Mouse (Mus musculus) cerebellum, postnatal 14 days (tissue): ENCODE results near the gene Plekhm3.

ENCODE experiments used
- DNase-seq, 2 experiments: peaks; one replicate each; pipeline ENCODE4 v3.0.0; 2021; ENCODE audit warnings: mixed read lengths in 2 of 2

The Plekhm3 gene

GRCm38 (mm10) chr1:64927437-64928274 lies 29.0 kb downstream of the Plekhm3 start:
- no peak for DNase-seq

GRCm38 (mm10) chr1:64925594-64925993 lies 31.0 kb downstream of the Plekhm3 start:
- no peak for DNase-seq

- no peak for DNase-seq
Observed at GRCm38 (mm10) chr1:64924283-64924682, 32.3 kb downstream of the Plekhm3 start.

GRCm38 (mm10) chr1:64918810-64919528 lies 37.7 kb downstream of the Plekhm3 start:
- DNase-seq = peak; percentile 34 to 66

- no peak for DNase-seq
Observed at GRCm38 (mm10) chr1:64917966-64918365, 38.7 kb downstream of the Plekhm3 start.

- no peak for DNase-seq
Observed at GRCm38 (mm10) chr1:64916884-64917507, 39.6 kb downstream of the Plekhm3 start.

- DNase-seq = peak in 1 of 2 experiments; percentile 11
Observed at GRCm38 (mm10) chr1:64914356-64914755, 42.3 kb downstream of the Plekhm3 start.

- peak in 1 of 2 experiments; percentile 12 for DNase-seq
Observed at GRCm38 (mm10) chr1:64907740-64908139, 48.9 kb downstream of the Plekhm3 start.

- no peak for DNase-seq
Observed at GRCm38 (mm10) chr1:64906226-64906625, 50.4 kb downstream of the Plekhm3 start.

- no peak for DNase-seq
Observed at GRCm38 (mm10) chr1:64903415-64903814, 53.2 kb downstream of the Plekhm3 start.

- no peak for DNase-seq
Observed at GRCm38 (mm10) chr1:64902804-64903203, 53.8 kb downstream of the Plekhm3 start.

GRCm38 (mm10) chr1:64899763-64900162 lies 56.9 kb downstream of the Plekhm3 start:
- DNase-seq = no peak

GRCm38 (mm10) chr1:64897485-64897884 lies 59.1 kb downstream of the Plekhm3 start:
- DNase-seq = no peak

- DNase-seq = no peak
Observed at GRCm38 (mm10) chr1:64893806-64894205, 62.8 kb downstream of the Plekhm3 start.

- DNase-seq = no peak
Observed at GRCm38 (mm10) chr1:64891332-64891731, 65.3 kb downstream of the Plekhm3 start.

- DNase-seq = no peak
Observed at GRCm38 (mm10) chr1:64887502-64888203, 69.0 kb downstream of the Plekhm3 start.

- no peak for DNase-seq
Observed at GRCm38 (mm10) chr1:64886718-64887117, 69.9 kb downstream of the Plekhm3 start.

GRCm38 (mm10) chr1:64885328-64885727 lies 71.3 kb downstream of the Plekhm3 start:
- DNase-seq = peak in 1 of 2 experiments; percentile 14

- no peak for DNase-seq
Observed at GRCm38 (mm10) chr1:64884007-64884406, 72.6 kb downstream of the Plekhm3 start.

- no peak for DNase-seq
Observed at GRCm38 (mm10) chr1:64880613-64881012, 76.0 kb downstream of the Plekhm3 start.

- no peak for DNase-seq
Observed at GRCm38 (mm10) chr1:64878795-64879240, 77.8 kb downstream of the Plekhm3 start.

GRCm38 (mm10) chr1:64876276-64876675 lies 80.3 kb downstream of the Plekhm3 start:
- no peak for DNase-seq

GRCm38 (mm10) chr1:64875712-64876111 lies 80.9 kb downstream of the Plekhm3 start:
- no peak for DNase-seq
